Mouse (Mus musculus): ENCODE results near the gene Aldh3b1.
A peak's percentile ranks its signal among the peaks of the same experiment; 100 is the strongest.

Aldh3b1 gene

DNA sequence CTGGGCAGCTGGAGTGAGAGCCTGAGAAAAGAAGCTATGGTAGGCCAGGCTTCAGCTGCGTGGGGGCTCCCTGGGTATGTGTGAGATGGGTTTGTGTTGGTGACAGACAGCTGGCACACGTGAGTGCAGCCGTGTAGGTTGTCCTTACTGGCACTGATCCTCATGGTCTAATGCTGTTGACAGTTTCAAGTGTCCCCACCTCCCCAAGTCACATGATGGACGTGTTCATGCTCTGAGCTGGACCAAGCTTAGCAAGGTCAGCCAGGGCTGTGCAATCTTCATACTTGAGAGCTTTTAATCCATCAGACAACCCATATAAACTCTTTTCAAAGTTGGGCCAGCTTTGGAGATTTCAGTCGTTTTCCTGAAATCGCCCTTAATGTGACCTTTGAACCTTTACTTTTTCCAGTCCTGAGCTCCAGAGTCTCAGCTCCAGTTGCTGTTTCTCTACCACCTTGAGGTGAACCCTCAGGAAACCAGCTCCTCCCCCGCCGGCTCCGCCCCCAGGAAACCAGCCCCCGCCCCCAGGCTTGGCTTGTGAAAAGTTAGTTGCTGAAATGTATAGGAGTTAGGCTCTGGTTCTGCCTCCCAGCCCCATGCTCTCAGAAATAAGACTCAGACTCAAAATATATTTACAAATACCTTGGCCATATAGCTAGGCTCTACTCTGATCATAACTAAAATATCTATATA is 16.4 kb upstream of the Aldh3b1 start:
- DNase-seq (ENCODE audit: extremely low read depth, insufficient read length, low spot score) = peak; percentile 36

DNA sequence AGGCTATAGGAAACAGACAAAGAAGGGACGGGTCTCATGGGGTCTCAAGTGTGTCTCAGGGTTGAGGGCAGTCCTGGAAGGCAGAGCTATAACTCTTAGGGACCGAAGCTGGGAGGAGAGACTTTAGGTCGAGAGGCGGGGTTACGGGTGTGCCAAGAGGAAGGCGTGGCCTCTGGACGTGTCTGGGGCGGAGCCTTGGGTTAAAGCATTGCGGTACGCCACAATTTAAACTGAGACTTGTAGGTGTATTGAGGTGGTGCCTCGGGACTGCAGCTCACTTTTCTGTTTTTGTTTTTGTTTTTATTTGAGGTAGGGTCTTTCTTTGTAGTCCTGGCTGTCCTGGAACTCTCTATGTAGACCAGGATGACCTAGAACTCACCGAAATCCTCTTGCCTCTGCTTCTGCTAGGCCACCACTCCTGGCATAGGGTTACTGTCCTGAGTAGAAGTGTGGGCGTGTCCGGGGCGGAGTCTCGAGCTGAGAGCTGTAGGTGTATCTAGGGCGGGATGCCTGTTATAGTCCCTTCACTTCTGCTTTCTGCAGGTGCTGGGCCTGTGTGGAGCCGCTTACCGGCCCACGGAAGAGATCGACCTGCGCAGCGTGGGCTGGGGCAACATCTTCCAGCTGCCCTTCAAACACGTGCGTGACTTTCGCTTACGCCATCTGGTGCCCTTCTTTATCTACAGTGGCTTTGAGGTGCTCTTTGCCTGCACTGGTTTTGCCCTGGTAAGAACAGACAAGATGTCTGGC is 13.6 kb upstream of the Aldh3b1 start:
- no peak for DNase-seq (ENCODE audit: extremely low read depth, insufficient read length, low spot score)

DNA sequence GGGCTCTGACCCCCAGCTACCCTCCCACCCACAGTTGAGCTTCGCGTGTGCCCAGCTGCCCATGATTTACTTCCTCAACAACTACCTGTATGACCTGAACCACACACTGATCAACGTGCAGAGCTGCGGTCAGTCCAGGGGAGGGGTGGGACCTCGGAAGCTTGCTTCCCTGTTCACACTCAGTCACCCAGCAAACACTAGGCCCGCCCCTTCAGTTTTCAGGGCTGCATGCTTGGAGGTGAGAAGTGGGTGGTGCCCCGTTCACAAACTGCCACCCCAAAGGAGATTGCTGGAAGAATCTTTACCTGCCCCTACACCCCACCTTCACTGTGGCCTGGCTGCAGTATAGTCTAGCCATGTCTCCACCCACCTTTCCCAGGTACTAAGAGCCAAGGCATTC is 12.7 kb upstream of the Aldh3b1 start:
- no peak for DNase-seq (ENCODE audit: extremely low read depth, insufficient read length, low spot score)

DNA sequence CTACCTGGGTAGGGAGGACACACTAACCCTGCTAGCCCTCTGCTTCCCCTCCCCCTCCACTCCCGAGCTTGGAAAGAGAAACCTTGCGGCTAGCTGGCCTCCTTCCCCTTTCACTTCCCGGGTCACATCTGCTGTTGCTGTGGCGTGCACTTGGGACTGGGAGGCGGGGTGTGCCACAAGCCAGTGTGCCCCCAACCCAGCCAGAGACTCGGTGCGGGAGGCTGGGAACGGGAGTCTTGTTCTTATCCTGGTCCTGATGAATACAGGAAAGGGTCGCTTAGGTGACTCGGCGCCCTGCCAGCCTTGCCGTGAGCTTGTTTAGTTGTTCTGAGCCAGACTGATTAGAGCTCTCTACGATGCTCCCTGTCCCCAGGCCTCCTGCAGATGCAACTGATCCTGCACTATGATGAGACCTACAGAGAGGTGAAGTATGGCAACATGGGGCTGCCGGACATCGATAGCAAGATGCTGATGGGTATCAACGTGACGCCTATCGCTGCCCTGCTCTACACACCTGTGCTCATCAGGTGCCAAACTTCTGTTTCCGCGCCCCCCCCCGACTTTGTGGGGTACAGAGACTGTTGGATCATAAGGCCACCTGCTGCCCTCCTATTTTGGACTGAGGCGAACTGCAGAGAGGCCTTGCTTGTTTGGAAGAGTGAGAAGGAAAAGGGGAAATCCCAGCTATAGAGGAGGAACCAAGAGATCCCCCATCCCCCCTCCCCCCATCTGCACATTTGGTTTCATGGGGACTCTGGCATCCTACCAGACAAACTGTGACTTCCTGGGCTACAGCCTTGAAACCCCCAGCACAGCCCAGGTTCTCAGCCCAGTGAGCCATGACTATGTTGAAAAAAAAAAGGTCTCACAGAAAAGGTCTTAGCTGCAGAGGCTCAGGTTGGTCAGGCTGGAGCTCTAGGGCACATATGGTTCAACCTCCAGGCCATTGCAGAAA is 6.6 kb upstream of the Aldh3b1 start:
- no peak for DNase-seq (ENCODE audit: extremely low read depth, insufficient read length, low spot score)

DNA sequence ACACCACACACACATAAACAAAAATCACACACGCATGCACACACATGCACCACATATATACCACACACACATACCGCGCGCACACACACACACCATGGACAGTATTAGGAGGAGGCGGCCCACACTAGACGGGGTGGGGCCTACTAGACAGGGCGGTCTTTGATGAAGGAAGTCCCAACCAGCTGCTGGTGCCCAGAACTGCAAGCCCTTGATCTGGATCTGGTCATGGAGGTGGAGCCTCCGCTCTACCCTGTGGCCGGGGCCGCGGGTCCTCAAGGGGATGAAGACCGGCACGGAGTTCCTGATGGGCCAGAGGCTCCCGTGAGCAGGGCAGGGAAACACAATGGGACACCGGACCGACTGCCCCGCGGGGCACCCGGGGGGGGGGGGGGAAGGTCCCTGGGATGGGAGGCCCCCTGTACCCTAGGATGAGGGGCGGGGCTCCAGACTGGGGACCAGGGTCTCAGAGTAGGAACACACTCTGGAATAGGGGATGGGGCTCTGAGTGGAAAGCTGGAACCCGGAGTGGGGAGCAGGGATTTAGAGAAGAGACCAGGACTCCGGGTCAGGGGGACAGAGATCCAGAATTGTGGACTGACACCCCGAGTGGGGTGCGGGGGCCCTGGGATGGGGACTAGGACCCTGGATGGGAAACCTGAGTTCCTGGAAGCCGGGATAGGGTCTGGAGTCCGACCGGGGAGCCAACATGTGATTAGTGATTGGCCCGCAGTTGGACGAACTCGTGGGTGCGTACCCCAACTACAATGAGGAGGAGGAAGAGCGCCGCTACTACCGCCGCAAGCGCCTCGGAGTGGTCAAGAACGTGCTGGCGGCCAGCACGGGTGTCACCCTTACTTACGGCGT is 5.7 kb upstream of the Aldh3b1 start, which contains the start of gene Unc93b1:
Gene Unc93b1 (plus strand): TSS at position 155 of the 864 bp plus-strand sequence.
- peak; percentile 50 for DNase-seq (ENCODE audit: extremely low read depth, insufficient read length, low spot score)

DNA sequence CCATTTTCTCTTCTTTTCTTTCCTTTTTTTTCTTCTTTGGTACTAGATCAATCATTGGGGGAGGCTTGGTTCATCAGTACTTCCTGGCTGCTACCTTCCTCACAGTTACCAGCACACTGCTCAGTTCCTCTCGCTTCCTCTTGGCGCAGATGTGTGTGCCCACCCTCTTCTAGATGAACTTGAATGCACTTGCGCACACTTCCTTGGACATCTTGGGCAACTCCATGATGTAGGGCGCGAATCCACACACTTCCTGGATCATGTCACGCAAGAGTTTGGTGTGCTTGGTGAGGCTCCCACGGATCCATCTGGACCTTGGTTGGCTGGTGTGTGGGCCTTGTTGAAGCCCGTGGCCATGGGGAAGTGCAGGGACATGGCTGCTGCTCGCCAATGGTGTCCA is 2.1 kb upstream of the Aldh3b1 start:
- DNase-seq (ENCODE audit: extremely low read depth, insufficient read length, low spot score) = no peak

DNA sequence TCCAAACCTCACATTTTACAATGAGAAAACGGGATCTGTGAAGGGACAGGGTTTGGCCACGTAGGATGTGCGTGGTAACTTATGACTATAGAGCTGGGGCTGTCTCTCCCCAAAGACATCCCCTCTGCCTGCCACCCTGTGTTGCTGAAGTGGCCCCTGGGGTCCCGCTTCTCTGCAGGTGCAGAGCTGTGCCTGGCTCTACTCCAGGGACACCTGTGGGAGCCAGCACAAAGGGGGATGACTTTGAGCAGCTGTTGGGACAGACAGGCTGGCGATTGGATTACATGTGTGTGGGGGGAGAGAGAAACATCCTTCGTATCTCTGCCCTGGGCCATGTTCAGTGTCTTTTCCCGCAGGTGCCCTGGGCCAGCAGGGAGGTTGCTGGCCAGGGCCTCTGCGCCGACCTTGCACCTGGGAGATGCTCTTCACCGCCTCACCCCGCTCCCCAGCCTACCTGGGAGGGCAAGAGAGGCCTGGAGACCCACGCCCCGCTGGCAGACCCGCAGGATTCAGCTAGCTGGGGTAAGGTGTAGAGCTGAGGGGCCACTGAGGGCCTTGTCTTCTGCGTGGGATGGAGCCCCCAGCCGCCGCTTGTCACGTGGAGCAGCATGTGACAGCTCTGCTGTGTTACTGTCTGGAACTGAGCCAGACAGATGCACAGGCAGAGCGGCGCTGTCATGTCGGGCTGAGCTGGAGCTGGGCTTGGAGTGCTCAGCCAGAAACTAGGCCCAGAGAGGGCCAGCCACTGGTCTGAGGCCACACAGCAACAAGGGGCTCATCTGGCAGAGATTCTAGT is 852 bp upstream of the Aldh3b1 start:
- DNase-seq (ENCODE audit: extremely low read depth, insufficient read length, low spot score) = no peak

DNA sequence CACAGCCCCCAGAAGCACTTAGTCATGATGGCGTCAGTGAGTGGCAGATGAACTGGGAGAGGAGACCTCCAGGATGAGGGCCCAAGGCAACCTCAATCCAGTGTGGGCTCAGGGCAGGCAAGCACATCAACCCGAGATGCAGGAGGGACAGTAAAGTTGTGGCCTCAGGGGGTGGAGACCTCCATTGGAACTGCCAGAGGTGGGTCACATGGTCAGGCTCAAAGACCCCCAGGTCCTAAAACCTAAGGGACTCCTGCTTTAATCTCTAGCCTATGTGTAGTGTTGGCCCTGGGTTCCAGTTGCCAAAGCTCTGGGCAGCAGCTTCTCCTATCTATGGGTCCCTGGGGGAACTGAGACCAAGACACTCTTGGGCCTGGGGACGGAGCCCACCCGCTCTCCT is 829 bp downstream of the Aldh3b1 start:
- DNase-seq (ENCODE audit: extremely low read depth, insufficient read length, low spot score) = no peak

DNA sequence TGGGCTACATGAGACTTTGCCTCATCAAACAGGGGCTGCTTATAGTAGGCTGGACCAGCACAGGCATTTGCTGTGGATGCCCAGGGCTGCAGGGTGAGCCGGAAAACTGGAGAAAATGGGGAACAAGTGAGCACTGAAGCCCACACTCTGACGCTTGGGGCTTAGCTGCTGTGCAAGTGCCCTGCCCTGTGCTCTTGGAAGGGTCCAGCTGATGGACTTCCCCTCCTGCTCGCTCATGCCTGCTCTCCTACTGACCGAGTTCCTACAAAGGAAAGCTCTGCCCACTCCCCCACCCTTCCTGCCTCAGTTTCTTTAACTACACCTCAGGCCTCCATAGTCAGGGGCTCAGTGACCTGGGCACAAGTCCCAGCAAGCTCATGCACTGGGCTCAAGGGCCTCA is 1.6 kb downstream of the Aldh3b1 start:
- DNase-seq (ENCODE audit: extremely low read depth, insufficient read length, low spot score) = no peak

DNA sequence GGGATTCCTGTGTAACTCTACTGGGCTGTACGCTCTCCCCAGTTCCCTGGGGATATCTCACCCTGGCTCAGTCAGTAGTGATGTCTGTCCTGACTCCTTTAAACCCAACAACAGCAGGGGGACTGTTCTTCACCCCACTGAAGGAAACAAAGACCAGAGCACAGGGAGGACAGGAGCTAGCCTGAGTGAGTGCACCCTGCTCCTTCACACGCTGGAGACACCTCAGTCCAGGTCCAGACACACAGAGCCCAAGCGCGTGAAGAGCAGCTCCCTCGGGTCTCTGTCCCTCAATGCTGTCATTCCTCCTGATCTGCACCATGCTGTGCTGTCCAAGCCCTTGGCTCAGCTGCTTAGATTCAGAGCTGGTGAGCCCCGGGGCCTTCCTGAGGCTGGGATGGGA is 2.9 kb downstream of the Aldh3b1 start:
- no peak for DNase-seq (ENCODE audit: extremely low read depth, insufficient read length, low spot score)

DNA sequence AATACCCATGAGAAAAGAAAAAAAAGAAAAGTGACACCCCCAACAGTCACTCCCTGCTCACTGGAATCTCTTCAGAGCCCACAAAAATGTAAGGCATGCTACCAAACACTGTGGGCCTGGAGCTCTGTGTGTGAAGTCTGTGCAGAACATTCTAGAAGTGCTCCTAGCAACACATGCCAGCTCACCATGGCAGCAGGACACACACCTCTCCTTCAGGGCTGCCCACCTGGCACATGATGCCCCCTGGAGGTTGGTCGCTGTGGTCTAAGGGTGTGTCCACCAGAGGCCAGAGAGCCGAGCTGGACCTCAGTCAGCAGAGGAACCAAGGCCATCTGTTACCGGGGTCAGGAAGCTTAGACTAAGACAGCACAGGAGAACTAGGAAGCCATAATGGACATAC is 3.3 kb downstream of the Aldh3b1 start:
- DNase-seq (ENCODE audit: extremely low read depth, insufficient read length, low spot score) = peak; percentile 82

DNA sequence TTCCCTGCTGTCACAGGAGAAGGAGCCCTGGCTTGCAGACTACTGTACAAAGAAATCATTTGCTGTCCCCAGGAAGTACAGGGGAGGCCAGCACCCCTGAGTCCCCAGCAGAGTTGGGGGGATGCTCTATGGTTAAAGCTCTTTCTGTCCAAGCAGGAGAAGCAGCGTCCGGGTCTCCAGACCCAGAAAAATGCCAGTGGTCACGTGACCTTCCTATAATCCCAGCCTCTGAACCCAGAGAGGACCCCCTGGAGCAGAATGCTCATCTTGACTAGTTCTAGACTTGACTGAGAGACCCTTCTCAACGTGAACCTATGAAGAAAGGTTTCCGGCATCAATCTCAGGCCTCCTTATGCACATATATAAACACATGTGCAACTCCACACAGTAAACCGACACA is 3.7 kb downstream of the Aldh3b1 start:
- no peak for DNase-seq (ENCODE audit: extremely low read depth, insufficient read length, low spot score)

DNA sequence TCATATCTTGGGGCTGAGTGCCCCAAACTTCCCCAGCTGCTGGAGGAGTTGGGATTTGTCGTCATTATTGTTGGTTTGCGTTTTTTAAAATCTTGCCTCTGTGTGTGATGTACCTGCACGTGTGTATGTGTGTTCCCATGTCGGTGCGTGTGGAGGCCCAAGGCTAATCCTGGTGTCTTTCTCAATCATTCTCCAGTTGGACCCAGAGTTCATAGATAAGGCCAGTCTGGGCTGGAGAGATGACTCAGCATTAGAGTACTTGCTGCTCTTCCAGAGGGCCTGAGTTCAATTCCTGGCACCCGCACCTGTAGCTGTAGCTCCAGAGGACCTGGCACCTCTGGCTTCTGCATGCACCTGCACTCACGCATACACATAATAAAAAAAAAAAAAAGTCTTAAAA is 4.7 kb downstream of the Aldh3b1 start:
- DNase-seq (ENCODE audit: extremely low read depth, insufficient read length, low spot score) = no peak

DNA sequence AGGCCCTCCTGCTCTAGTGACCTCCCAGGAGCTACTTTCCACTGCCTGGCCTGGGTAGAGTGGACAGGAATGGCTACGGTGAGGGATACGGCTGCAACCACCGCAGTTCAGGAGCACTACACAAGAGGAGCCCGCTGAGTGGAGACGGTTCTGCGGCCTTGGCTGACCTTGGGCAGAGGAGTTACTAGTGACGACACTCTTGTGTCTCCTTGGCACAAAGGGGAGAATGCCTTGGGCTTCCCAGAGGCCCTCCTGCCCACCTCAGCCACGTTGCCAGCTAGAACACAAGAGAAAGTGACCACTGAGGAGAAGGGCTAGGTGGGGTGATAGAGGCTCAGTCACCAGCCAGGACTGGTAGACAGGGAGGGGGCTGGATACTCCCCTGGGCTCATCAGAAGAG is 5.4 kb downstream of the Aldh3b1 start:
- DNase-seq (ENCODE audit: extremely low read depth, insufficient read length, low spot score) = no peak

DNA sequence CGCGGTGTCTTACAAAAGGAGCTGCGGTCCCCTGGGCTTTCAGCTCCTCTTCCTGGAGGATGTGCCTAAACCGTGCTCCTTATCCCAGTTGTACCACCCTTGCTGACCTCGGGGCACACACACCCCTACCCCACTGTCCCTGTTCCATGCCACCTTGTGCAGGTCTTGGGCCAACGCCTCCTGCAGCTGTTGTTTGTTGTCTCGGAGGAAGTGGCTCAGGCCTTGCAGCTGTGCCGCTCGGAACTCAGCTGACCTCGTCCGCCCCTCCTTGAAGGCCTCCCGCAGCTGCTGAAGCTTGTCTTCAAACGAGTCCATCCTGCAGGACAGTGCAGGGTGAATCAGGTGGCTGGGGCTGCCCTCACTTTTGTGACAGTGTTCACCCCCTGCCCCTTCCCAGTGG is 6.0 kb downstream of the Aldh3b1 start:
- DNase-seq (ENCODE audit: extremely low read depth, insufficient read length, low spot score) = no peak

DNA sequence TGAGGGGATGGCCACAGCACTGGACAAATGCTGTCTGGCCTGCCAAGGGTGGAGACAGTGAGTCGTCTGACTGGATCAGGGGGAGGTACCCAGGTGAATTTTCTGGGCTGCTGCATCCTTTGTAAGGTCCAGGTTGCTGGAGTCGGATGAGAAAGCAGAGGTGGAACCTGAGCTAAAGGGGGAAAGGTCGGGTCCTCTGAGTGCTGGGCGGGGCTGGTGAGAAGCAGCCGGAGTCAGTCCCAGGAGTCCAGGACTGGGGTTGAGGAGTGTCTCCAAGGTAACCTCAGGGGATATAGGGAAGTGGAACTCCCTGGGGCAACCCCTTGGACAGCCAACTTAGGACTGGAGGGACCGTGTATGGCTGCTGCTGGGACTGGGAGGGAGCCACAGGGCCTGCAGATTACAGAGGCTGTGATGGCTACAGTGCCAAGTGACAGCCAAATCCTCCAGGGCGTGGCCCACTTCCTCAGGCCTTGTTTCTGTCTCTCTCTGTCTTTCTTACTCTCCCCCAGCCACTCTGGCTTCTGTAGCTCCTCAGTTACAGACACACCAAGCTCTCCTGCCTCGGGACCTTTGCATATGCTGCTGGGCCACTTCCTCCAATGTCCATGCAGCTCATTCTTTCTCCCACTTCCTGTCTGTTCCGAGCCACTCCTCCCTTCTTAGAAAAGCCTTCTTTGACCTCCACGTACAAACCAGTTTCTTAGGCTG is 6.8 kb downstream of the Aldh3b1 start:
- no peak for DNase-seq (ENCODE audit: extremely low read depth, insufficient read length, low spot score)

DNA sequence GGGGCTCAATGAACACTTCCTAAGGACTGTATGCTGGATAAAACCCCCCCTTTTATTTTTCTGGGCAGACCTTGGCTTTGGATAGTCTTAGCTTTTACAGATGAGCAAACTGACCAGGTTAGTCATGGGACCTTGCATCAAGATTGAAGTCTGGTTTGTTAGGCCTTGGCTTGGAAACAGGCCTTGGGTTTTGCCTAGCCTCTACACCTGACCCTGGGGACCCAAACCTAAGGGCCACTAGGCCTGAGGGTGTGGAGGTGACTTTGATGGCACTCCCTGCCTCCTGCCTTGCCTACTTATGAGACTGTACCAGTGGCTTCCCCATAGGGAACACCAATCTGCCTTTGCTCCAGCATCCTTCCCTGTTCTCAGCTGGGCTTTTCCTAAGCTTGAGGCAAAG is 9.7 kb downstream of the Aldh3b1 start:
- no peak for DNase-seq (ENCODE audit: extremely low read depth, insufficient read length, low spot score)

DNA sequence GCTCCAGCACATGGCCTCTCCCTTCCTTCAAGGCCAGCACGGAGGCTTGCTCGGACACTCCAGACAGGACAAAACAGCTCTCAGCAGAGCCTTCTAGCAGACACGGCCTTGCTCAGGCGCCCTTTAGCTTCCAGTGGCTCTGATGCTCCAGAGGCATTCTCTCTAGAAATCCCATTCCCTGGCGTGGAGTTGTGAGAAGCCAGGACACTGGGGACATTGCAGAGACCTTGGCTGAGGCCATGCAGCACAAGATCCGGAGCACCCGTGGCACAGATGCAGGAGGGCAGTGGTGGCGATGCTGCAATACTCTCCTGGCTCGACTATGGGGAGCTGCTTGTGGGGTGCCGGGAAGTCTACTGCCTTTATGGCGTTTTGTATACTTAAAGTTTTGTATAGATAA is 12.9 kb downstream of the Aldh3b1 start:
- no peak for DNase-seq (ENCODE audit: extremely low read depth, insufficient read length, low spot score)

DNA sequence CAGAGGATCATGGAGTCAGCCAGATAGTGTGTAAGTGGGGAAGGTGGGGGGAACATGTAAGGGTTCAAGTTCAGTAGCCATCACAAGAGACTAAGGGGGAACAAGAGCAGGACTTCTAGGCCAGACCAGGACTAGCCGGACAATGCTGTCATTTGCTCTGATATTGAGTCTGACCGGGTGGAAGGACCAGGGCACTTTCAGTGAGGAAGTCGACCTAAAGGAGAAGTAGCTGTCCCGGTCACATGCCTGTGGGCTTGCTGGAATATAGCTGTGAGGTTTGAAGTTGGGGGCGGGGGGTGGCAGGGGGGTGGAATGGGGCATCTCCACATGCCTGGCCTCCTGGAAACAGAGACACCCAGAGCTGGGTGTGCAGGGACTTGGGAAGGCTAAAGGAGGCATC is 15.1 kb downstream of the Aldh3b1 start:
- no peak for DNase-seq (ENCODE audit: extremely low read depth, insufficient read length, low spot score)

All from 3134 (cell line).